Mouse (Mus musculus) liver, embryonic 13.5 days (tissue): ENCODE results near the gene Nsg1. TPM values are rescaled to one million over a fixed set of nuclear protein-coding genes. Genes with fewer than 3 reads are reported as not detected.

Source experiments
- ATAC-seq: fragments of 200-750 bp; cut with Nextera tagmentation; 2 replicates; pipeline ENCODE4 v1.8.0; 2017; ENCODE audit warnings: low read depth, mild to moderate bottlenecking, moderate number of reproducible peaks, moderate library complexity
- DNase-seq: peaks from one replicate; pipeline ENCODE4 v3.0.0; 2022
- H3K27ac ChIP-seq: fragments of 300-500 bp; sonication (generic); 2 replicates; pipeline ENCODE4 v1.5.1; 2015; ENCODE audit warnings: moderate library complexity, mild to moderate bottlenecking, inconsistent platforms
- H3K27me3 ChIP-seq: fragments of 300-500 bp; sonication (generic); 2 replicates; pipeline ENCODE4 v1.6.1; 2015; ENCODE audit warnings: mild to moderate bottlenecking, inconsistent platforms
- H3K36me3 ChIP-seq: fragments of 300-500 bp; sonication (generic); 2 replicates; pipeline ENCODE4 v1.6.1; 2015; ENCODE audit warnings: mild to moderate bottlenecking, inconsistent platforms
- H3K4me1 ChIP-seq: fragments of 300-500 bp; sonication (generic); replicated peaks from 2 replicates; pipeline ENCODE4 v1.6.1; 2015; ENCODE audit warnings: inconsistent platforms
- H3K4me2 ChIP-seq: fragments of 300-500 bp; sonication (generic); 2 replicates; pipeline ENCODE4 v1.6.1; 2015; ENCODE audit warnings: inconsistent platforms, mild to moderate bottlenecking, moderate library complexity
- H3K4me3 ChIP-seq: fragments of 300-500 bp; sonication (generic); replicated peaks from 2 replicates; pipeline ENCODE4 v1.5.1; 2015; ENCODE audit warnings: mild to moderate bottlenecking, inconsistent platforms
- H3K9ac ChIP-seq: fragments of 300-500 bp; sonication (generic); 2 replicates; pipeline ENCODE4 v1.6.1; 2015; ENCODE audit warnings: mild to moderate bottlenecking, inconsistent platforms
- H3K9me3 ChIP-seq: fragments of 300-500 bp; sonication (generic); replicated peaks from 2 replicates; pipeline ENCODE4 v1.6.1; 2016; ENCODE audit warnings: inconsistent platforms
- WGBS: fragments of 180-500 bp; shearing (Covaris S2); methylation state at CpG from one replicate; pipeline ENCODE4 v1.1.7; 2015; ENCODE audit not compliant: insufficient replicate concordance; 5-methylcytosine and 5-hydroxymethylcytosine counted together
- polyA plus RNA-seq: library from polyadenylated mRNA; unstranded; fragments of >200 nt; fragmentation: Nextera tagmentation; extraction: Ambion mirVana; gene quantifications from 2 replicates; pipeline ENCODE4 v1.2.1, GENCODE M21; 2015

The Nsg1 gene
- polyA plus RNA-seq, 1 experiment from 2014 or later = 4.6 TPM

DNA sequence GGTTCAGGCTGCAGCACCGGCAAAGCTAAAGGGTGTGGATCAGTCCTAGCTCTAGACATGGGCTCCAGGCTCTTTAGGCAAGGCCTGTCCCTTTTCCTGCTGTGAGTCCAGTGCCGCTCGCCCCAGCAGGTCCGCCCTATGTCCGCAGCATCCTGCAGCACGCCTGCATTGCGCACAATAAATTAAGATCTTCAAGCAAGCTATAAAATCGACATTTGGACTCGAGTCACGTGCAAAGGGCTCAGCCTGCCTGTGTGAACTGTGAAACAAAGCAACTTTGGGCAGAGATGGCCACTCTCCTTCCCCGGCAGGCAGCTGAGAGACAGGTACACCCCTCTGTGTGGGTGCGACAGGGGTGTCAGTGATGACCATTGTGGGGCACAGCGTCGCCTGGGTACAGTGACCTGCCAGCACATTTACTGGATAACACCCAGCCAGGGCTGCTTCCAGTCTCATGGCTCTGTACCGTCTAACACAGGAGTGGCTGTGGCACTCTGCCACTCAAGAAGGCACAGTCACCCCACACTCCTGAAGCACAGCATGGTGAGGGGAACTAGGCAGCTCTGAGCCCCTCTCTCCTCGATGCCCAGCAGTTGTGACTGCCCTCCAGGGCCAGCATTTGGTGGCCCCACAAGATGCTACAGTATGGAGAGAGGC is 14.7 kb upstream of the Nsg1 start:
- no peaks in the 10 kb centered on the region for H3K4me1 ChIP-seq
- DNase-seq (no peak), ATAC-seq (no peak)
- no peak overlapping the region for H3K4me2 ChIP-seq
- H3K9ac ChIP-seq = no peak overlapping the region
- no peaks in the 10 kb centered on the region for H3K27me3 ChIP-seq
- no peak overlapping the region for H3K27ac ChIP-seq
- no peaks in the 10 kb centered on the region for H3K9me3 ChIP-seq
- 70% methylated on average over 16 of the region's 16 CpGs for WGBS
- H3K4me3 ChIP-seq = no peak overlapping the region
- H3K36me3 ChIP-seq = no peaks in the 10 kb centered on the region

DNA sequence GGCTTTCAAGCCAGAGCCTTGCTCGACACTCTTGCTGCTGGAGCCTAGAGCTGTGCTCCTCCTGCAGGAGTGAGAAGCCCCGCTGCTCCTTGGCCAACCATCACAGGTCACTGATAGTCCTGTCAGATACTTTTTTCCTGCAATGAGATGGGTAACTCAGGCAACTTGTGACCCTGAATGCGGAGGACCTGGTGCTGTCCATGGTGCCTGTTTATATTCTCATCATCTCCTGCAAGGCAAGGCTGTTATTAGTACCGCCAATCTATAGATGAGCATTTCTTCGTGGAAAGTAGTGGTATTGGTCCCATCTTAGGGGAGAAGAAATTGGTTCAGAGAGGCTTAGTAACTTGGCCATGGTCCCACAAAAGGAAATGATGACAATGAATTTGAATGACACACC is 14.1 kb upstream of the Nsg1 start:
- 39% methylated on average over 5 of the region's 5 CpGs for WGBS
- Histone ChIP-seq H3K9me3 (no peaks in the 10 kb centered on the region), H3K4me1 (no peaks in the 10 kb centered on the region), H3K4me2 (no peak overlapping the region), H3K4me3 (no peak overlapping the region), H3K27me3 (no peaks in the 10 kb centered on the region), H3K27ac (no peak overlapping the region), H3K36me3 (no peaks in the 10 kb centered on the region), H3K9ac (no peak overlapping the region)
- DNase-seq (no peak), ATAC-seq (no peak)

DNA sequence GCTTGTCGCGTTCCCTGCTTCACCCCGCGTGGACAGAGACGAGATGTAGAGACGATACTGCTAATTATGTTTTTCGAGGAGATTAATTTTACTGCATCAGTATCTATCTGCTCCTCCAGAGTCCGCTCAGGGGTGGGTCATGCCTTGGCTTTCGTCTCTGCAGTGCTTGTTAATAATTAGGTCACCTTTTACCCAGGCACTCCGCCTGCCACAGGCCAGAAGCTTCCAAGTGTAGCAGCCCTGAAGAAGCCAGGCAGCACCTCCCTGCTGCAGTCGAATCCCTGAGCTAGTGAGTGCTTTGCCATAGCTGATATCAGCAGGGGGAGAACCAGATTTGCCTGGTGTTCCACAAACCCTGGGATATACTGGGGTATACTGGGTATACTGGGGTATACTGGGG is 8.8 kb upstream of the Nsg1 start:
- ATAC-seq (no peak), DNase-seq (no peak)
- Histone ChIP-seq H3K9ac (no peak overlapping the region), H3K4me1 (no peaks in the 10 kb centered on the region), H3K4me3 (no peak overlapping the region), H3K27me3 (peaks cover 3% of the 10 kb centered on the region), H3K27ac (no peak overlapping the region), H3K4me2 (no peak overlapping the region), H3K36me3 (no peaks in the 10 kb centered on the region), H3K9me3 (no peaks in the 10 kb centered on the region)
- 65% methylated on average over 11 of the region's 11 CpGs for WGBS

DNA sequence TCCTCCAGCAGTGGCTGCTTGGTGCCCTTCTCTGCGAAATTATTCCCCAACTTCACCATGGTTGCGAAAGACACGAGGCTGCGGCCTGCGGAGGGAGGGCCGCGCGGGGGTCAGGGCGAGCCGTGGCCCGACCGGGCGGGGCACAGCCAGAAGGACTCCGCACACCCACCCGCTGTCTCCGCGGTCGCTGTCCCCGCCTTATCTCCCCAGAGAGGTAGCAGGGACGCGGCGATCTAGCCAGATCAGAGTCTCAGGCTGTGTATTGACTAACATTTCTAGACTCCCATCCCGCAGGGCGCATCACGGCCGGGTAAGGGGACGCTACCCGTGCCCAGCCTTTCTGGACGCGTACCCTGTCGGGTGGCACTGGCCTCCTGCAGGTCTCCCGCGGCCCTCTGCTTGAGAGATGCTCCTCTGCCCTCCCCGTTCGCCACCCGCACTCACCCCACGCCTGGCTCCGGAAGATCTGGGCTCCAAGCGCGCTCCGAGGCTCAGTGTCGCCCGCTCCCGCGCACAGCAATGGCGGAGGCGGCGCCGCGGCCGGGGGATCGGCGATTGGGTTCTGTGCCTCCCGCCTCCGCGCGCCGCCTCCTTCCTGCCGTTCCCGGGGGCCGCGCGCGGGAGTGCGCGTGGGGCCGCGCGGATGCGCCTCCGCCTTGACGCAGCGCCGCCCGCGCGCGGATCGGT is 617 bp downstream of the Nsg1 start:
- ATAC-seq (no peak), DNase-seq (no peak)
- Histone ChIP-seq H3K9me3 (no peaks in the 10 kb centered on the region), H3K27me3 (peaks cover 72% of the 10 kb centered on the region), H3K27ac (no peak overlapping the region), H3K4me3 (peak overlapping the region; percentile 50), H3K4me2 (peak overlapping the region; percentile 58), H3K4me1 (no peaks in the 10 kb centered on the region), H3K9ac (no peak overlapping the region; the same call in 1 of the 2 replicates), H3K36me3 (no peaks in the 10 kb centered on the region)
- under 1% methylated on average over 68 of the region's 79 CpGs for WGBS

DNA sequence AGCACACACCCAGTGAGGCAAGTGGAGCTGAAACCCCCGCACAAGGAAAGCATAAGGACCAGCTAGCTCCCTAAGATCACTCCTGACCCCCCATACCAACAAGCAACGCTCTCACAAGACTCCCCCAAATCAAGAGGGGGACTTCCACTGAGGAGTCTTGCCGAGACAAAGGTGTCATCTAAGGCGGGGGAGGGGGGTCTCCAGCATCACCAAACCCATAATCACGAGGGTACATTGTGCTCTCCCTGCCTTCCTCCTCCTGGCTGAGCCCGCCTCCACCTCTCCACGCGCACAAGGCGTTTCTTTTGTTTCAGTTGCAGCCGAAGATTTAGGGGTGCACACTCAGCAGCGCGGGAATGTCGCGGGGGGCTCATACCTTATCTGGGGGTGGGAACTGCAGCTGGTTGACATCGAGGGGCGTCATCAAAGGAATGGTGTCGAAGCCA is 1.2 kb downstream of the Nsg1 start:
- H3K4me2 ChIP-seq = peak overlapping the region; percentile 58
- WGBS = 7% methylated on average over 17 of the region's 17 CpGs
- no peak overlapping the region for H3K27ac ChIP-seq
- DNase-seq (no peak), ATAC-seq (no peak)
- H3K4me3 ChIP-seq = peak overlapping the region; percentile 50
- no peaks in the 10 kb centered on the region for H3K4me1 ChIP-seq
- H3K9ac ChIP-seq = no peak overlapping the region
- H3K36me3 ChIP-seq = no peaks in the 10 kb centered on the region
- H3K27me3 ChIP-seq = peaks cover 69% of the 10 kb centered on the region
- H3K9me3 ChIP-seq = no peaks in the 10 kb centered on the region

DNA sequence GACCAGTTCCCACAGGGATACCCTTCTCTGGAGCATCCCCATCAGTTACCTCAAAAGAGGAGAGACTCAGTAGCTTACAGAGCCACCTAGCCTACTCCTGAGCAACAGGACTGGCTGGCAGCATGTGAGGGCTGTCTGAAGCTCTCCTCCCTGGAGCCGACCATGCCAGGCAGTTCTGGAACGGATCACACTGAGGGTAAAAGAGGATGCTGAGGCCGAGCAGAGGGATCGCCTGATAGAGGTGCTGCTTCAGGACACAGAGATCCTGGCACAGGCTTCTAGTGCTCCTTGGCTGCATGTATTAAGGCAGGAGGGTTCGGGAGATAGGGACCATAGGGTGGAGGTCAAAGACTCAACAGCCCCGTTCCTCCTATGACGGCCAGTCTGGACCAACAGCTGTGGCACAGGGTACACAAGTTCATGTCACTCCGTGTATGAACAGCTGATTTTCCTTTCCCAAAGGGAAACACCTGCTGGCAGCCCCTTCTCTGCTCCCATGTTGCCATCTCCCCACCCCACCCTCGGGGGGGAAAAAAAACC is 2.2 kb downstream of the Nsg1 start:
- 48% methylated on average over 9 of the region's 9 CpGs for WGBS
- no peak overlapping the region for H3K27ac ChIP-seq
- H3K9ac ChIP-seq = no peak overlapping the region
- no peaks in the 10 kb centered on the region for H3K4me1 ChIP-seq
- H3K36me3 ChIP-seq = no peaks in the 10 kb centered on the region
- no peak overlapping the region for H3K4me3 ChIP-seq
- DNase-seq (no peak), ATAC-seq (no peak)
- no peak overlapping the region for H3K4me2 ChIP-seq
- peaks cover 61% of the 10 kb centered on the region for H3K27me3 ChIP-seq
- no peaks in the 10 kb centered on the region for H3K9me3 ChIP-seq

DNA sequence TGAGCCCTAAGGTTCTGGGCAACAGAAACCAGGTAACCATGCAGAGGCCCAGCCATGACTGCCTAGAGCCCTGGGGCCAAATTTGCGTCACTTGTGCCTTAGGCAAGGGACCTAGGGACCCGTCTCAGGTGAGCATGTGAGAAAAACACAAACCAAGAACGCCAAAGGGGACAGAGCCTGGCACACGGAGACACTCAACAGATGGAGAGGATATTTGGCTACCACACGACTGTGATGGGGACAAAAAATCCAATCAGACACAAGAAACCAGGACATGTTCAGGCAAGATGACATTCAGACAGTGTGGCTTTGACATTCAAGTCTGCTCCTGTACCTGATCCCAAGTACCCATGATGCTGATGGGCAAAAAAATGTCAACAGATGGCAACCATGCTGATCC is 6.1 kb downstream of the Nsg1 start:
- H3K9me3 ChIP-seq = no peaks in the 10 kb centered on the region
- no peak overlapping the region for H3K27ac ChIP-seq
- no peaks in the 10 kb centered on the region for H3K4me1 ChIP-seq
- peaks cover 23% of the 10 kb centered on the region for H3K27me3 ChIP-seq
- H3K9ac ChIP-seq = no peak overlapping the region
- H3K4me2 ChIP-seq = no peak overlapping the region
- no peaks in the 10 kb centered on the region for H3K36me3 ChIP-seq
- no peak overlapping the region for H3K4me3 ChIP-seq
- ATAC-seq = no peak
- DNase-seq = no peak
- WGBS = 51% methylated on average over 5 of the region's 5 CpGs

DNA sequence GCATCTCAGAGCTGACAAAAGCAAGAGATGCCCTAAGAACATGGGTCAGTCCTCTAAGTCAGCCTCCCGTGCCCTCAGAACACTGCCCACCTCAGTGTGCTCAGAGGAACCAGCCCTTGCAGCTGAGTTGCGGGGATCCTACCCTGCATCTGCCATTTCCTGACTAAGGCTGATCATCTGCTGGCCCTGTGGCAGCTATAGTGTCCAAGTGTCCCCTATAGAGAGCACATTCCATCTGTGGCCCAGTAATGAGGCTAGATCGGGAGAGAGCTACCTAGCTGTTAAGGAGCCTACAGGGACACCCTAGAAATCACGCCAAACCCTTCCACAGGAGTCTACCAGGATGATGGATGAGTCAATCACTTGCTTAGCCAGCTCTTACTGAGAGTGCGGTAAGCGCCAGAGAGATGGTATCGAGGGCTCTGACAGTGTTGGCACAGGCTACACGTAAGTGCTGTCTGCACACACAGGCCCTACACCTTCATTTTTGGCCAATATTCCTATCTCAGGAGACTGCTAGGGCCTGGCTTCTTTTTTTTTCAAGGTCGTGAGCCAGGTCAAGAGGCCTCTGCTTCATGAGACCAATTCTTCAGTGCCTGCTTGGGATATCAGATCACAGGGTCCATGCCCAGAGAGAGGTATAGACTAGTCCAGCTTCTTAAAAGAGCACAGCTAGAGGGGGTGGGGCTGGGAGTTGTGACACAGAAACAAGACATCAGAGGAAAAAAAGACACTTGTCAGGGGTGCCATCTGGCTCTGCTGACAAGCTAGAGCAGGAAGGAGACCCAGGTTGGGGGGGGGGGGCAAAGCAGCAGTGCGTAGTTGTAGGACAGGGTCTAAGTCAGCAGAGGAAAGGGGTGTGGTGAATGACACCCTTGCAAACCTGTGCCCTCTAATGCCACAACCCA is 7.3 kb downstream of the Nsg1 start:
- H3K9ac ChIP-seq = no peak overlapping the region
- DNase-seq = no peak
- H3K27ac ChIP-seq = no peak overlapping the region
- 65% methylated on average over 10 of the region's 10 CpGs for WGBS
- no peaks in the 10 kb centered on the region for H3K36me3 ChIP-seq
- H3K9me3 ChIP-seq = no peaks in the 10 kb centered on the region
- H3K4me3 ChIP-seq = no peak overlapping the region
- H3K4me2 ChIP-seq = no peak overlapping the region
- no peaks in the 10 kb centered on the region for H3K4me1 ChIP-seq
- peaks cover 11% of the 10 kb centered on the region for H3K27me3 ChIP-seq
- ATAC-seq = no peak

DNA sequence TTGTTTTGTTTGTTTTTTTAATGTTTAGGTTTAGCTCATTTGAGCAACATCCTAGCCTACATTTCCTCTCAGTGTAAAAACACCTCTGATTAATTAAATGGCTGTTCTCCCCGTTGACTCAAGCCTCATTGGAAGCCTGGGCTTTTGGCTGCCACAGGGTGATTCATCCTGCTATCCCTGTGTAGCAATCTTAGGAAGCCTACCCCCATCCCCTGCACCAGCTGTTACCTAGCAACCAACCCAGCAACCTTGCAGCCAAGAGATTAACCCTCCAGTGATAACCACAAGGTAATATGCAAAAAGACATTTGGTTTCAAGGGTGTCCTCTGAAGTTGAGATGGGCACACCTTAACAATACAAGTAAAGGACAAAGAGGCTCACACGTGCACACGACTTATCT is 8.4 kb downstream of the Nsg1 start:
- no peak for ATAC-seq
- H3K9ac ChIP-seq = no peak overlapping the region
- no peak for DNase-seq
- no peaks in the 10 kb centered on the region for H3K9me3 ChIP-seq
- H3K4me1 ChIP-seq = no peaks in the 10 kb centered on the region
- no peak overlapping the region for H3K4me2 ChIP-seq
- no peaks in the 10 kb centered on the region; the same call in 1 of the 2 replicates for H3K27me3 ChIP-seq
- H3K27ac ChIP-seq = no peak overlapping the region
- no peak overlapping the region for H3K4me3 ChIP-seq
- no peaks in the 10 kb centered on the region for H3K36me3 ChIP-seq
- WGBS = 46% methylated on average over 3 of the region's 3 CpGs

DNA sequence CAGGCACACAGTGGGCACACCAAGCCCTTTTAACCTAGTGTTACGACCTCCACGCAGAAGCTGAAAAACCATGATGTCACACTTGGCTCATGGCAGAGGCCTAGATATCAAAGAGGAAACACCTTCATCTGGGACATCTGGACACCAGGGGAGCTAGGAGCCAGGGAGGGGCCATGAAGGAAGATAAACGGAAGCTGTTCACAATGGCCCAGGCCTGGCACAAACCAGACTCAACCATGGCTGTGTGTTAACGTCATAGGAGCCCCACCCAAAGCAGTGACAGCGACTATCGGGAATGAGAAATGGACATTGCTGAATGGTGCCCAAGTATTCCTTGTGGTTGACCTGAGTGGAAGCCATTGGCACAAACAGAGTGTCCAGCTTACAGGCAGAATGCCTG is 13.2 kb downstream of the Nsg1 start:
- Histone ChIP-seq H3K9ac (no peak overlapping the region), H3K27ac (no peak overlapping the region), H3K4me1 (no peaks in the 10 kb centered on the region), H3K4me2 (no peak overlapping the region), H3K4me3 (no peak overlapping the region), H3K9me3 (no peaks in the 10 kb centered on the region), H3K36me3 (no peaks in the 10 kb centered on the region), H3K27me3 (no peaks in the 10 kb centered on the region)
- 71% methylated on average over 6 of the region's 6 CpGs for WGBS
- ATAC-seq (no peak), DNase-seq (no peak)

DNA sequence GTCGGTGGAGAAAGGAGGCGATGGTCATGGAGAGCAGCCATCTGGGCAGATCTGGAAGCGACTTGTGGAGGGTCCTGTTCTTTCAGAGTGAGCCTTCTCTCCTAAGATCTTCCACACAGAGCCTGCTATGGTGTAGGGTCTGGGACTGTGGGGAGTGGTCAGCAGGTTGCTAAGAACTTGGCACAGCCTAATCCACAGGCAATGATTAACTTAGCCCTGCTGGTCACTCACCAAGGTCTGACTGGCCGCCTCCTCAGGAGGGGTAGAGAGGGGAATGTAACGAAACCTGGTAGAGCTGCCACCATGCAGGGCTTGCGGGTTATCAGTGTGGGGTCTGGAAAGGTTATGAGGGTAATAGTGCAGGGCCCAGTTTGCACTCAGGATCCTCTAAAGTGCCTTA is 18.8 kb downstream of the Nsg1 start:
- H3K9me3 ChIP-seq = no peaks in the 10 kb centered on the region
- H3K36me3 ChIP-seq = no peaks in the 10 kb centered on the region
- WGBS = 72% methylated on average over 6 of the region's 6 CpGs
- peaks cover 3% of the 10 kb centered on the region; the same call in 1 of the 2 replicates for H3K4me1 ChIP-seq
- DNase-seq = no peak
- no peak overlapping the region for H3K27ac ChIP-seq
- no peak overlapping the region for H3K4me2 ChIP-seq
- no peak overlapping the region for H3K9ac ChIP-seq
- ATAC-seq = no peak
- no peaks in the 10 kb centered on the region for H3K27me3 ChIP-seq
- no peak overlapping the region for H3K4me3 ChIP-seq
